Mouse (Mus musculus) heart, adult 9 months (tissue): ENCODE results near the gene Mgp.

ENCODE experiments used
- DNase-seq, 2 experiments: peaks; one replicate each; pipeline ENCODE4 v3.0.0; 2022; ENCODE audit warnings: low spot score in 2 of 2

Gene Mgp

GRCm38 (mm10) chr6:136852348-136852747 is 23.3 kb downstream of the Mgp start:
- no peak for DNase-seq

- DNase-seq = no peak
Observed at GRCm38 (mm10) chr6:136850267-136850666, 25.4 kb downstream of the Mgp start.

- no peak for DNase-seq
Observed at GRCm38 (mm10) chr6:136848971-136849370, 26.7 kb downstream of the Mgp start.

GRCm38 (mm10) chr6:136848399-136848798 is 27.2 kb downstream of the Mgp start:
- DNase-seq = no peak

GRCm38 (mm10) chr6:136847790-136848189 is 27.8 kb downstream of the Mgp start:
- DNase-seq = no peak

GRCm38 (mm10) chr6:136847267-136847666 is 28.4 kb downstream of the Mgp start:
- no peak for DNase-seq

- DNase-seq = no peak
Observed at GRCm38 (mm10) chr6:136845706-136846480, 29.7 kb downstream of the Mgp start.

GRCm38 (mm10) chr6:136844903-136845302 is 30.7 kb downstream of the Mgp start:
- DNase-seq = no peak

- DNase-seq = no peak
Observed at GRCm38 (mm10) chr6:136837323-136837722, 38.3 kb downstream of the Mgp start.

GRCm38 (mm10) chr6:136835352-136835751 is 40.3 kb downstream of the Mgp start, which contains the start of gene Smco3:
TSS of gene Smco3 (minus strand) at chr6:136835452.
- DNase-seq = no peak

- DNase-seq = no peak
Observed at GRCm38 (mm10) chr6:136831712-136832111, 43.9 kb downstream of the Mgp start.

- no peak for DNase-seq
Observed at GRCm38 (mm10) chr6:136828681-136829080, 46.9 kb downstream of the Mgp start.

GRCm38 (mm10) chr6:136827881-136828561 is 47.6 kb downstream of the Mgp start, which contains the start of gene Wbp11:
TSS of gene Wbp11 (minus strand) at chr6:136828233.
- peak; percentile 98 to 99 for DNase-seq

GRCm38 (mm10) chr6:136827516-136827880 is 48.1 kb downstream of the Mgp start, which contains the start of gene BC049715:
TSS of gene BC049715 (plus strand) at chr6:136827626.
- DNase-seq = no peak

GRCm38 (mm10) chr6:136827116-136827515 is 48.5 kb downstream of the Mgp start:
- no peak for DNase-seq

- no peak for DNase-seq
Observed at GRCm38 (mm10) chr6:136824987-136825386, 50.6 kb downstream of the Mgp start.
